Mouse (Mus musculus): ENCODE measurements around the gene Meis2. TPM values are rescaled to one million over a fixed set of nuclear protein-coding genes. Genes with fewer than 3 reads are reported as not detected.

The Meis2 gene
- total RNA-seq, 2 experiments from 2014 or later: not detected

DNA sequence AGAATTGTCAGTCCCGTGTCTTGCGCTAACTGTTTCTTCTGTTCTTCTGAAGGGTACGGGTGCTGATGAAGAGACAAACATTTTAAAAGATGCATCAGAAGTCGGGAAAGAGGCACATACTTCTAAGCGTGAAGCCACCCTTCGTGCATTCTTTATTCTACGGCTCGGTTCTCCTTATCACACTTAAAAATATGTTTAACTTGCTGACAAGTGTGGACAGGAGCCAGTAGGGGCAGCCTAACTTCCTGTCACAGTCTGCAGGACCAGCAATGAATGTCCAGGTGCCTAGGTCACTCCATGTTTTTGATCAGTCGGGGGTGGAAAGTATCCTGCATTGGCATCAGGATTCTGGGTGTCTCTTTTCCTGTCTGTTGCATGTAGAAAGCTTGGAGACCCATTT, 144.0 kb downstream of the Meis2 start:
- no peak for ATAC-seq (replicated peaks; ENCODE audit: low FRiP score, poor library complexity, severe bottlenecking)

DNA sequence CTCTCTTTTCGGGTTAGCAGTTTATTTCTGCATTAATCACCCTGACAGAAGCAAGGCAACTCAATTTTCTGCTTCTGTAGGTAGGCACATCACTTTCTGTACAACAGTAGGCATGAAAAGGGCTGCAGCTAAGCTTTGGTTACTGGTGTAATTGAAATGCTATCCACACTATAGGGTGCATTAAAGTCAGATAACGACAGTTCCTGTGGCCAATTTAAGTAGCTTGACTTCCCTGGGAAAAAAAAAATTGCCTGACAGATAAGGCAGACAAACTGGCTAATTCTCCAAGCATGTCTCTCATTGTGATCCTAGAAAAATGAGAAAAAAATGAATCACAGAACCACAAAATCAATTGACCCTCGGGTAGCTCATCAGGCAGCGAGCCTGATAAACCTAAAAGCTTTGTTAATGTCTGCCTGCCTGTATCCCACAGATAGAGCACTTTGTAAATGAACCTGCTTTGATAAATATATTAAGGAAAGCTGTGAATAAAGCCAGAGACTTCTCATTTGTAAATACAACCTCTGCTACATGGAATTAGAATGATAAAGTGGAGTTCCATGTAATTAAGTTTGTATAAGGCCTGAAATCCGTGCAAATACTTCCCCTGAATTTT, 145.2 kb downstream of the Meis2 start:
- ATAC-seq (replicated peaks; ENCODE audit: low FRiP score, poor library complexity, severe bottlenecking): no peak

GRCm38 (mm10) chr2:115919141-115920071, 146.2 kb downstream of the Meis2 start:
- no peak for ATAC-seq (replicated peaks; ENCODE audit: low FRiP score, poor library complexity, severe bottlenecking)

- ATAC-seq (replicated peaks; ENCODE audit: low FRiP score, poor library complexity, severe bottlenecking): no peak
Observed at GRCm38 (mm10) chr2:115918561-115918960, 147.1 kb downstream of the Meis2 start.

GRCm38 (mm10) chr2:115914539-115914938, 151.1 kb downstream of the Meis2 start:
- ATAC-seq (replicated peaks; ENCODE audit: low FRiP score, poor library complexity, severe bottlenecking): no peak

- ATAC-seq (replicated peaks; ENCODE audit: low FRiP score, poor library complexity, severe bottlenecking): no peak
Observed at GRCm38 (mm10) chr2:115912948-115913529, 152.6 kb downstream of the Meis2 start.

DNA sequence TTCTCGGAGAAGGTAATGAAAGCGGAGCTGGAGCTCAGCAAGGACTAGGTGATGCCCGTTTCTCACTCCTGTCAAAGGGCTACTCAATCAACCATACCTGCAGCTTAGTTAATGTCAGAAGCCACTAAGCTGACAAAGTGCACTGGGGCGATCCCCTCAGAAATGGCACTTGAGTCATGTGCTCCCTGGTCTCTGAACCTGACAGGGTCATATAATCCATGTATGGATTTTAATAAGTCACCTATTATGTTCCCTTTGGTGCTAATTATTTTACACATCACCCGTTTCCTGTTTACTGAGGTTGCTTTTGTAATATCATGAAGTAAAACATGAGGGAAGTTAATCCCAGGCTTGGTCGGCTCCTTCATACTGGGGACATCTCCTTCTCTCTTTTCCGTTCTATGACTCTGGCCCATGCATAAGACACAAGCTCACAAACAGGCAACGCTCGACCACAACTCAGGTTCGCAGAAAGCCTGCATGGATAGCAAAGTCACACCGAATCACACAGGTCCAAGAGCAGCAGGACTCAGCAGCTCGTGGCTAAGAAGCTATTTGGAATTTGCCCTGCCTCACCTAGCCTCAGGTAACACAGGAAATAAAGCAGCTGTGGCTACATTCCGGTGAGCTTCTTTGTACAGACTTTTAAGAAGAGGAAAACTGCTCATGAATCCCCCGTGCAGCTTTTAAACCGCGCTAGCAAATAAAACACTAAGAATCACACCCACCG, 153.6 kb downstream of the Meis2 start:
- ATAC-seq (replicated peaks; ENCODE audit: low FRiP score, poor library complexity, severe bottlenecking): no peak

DNA sequence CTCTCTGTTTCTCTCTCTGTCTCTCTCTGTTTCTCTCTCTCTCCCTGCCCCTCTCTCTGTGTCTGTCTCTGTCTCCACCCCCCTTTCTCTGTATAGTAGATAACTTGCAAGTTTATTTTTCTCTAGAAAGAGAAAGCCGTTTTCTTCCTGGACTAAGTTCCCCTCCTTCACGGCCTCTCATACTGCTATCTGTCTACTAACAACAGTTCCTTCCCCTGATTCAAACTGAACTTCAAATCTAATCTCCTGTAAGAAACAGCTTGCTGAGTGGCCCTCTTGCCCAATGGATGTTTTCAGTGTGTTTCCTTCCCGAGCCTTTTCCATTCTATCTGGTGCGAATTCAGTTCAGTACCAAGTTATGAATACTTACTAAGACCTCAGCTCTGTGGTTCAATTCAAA, 155.4 kb downstream of the Meis2 start:
- no peak for ATAC-seq (replicated peaks; ENCODE audit: low FRiP score, poor library complexity, severe bottlenecking)

DNA sequence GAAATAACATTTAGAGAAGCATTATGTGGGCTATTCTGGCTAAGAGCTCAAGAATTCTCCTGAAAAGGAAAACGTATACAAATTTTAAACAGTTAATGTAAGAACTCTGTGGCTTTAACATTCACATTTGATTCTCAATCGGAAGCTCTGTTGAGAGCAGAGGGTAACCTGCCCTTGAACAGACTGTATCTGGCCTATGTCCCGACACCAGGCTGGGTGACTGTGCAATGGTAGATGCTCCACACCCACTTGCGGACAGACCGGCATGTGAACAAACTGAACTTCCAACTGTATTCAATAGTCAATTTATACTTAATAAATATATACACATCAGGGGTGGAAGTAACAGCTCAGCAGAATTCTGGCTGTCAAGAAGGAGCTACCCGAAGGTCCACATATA, 164.6 kb downstream of the Meis2 start:
- ATAC-seq (replicated peaks; ENCODE audit: low FRiP score, poor library complexity, severe bottlenecking): no peak

GRCm38 (mm10) chr2:115897559-115897958, 168.1 kb downstream of the Meis2 start:
- no peak for ATAC-seq (replicated peaks; ENCODE audit: low FRiP score, poor library complexity, severe bottlenecking)

GRCm38 (mm10) chr2:115897001-115897400, 168.6 kb downstream of the Meis2 start:
- no peak for ATAC-seq (replicated peaks; ENCODE audit: low FRiP score, poor library complexity, severe bottlenecking)

GRCm38 (mm10) chr2:115895717-115896116, 169.9 kb downstream of the Meis2 start:
- no peak for ATAC-seq (replicated peaks; ENCODE audit: low FRiP score, poor library complexity, severe bottlenecking)

DNA sequence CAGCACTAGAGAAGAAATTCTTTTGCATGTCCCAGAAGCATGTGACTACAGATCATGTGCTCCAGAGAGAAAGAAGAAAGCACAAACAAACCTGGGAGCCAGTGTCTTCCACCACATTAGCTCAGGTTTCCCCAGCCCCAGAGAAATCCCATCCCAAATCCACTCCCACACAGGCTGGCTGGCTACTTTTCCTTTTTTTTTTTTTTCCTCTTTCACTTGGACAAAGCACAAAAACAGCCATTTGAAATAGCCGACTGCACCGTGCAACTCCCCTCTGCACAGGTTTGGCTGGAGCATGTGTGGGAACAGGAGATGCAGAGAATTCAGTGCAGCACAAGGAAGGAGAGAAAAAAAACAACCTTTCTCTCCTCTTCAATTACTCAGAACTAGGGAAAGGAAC, 170.4 kb downstream of the Meis2 start:
- no peak for ATAC-seq (replicated peaks; ENCODE audit: low FRiP score, poor library complexity, severe bottlenecking)

- ATAC-seq (replicated peaks; ENCODE audit: low FRiP score, poor library complexity, severe bottlenecking): no peak
Observed at GRCm38 (mm10) chr2:115893113-115893512, 172.5 kb downstream of the Meis2 start.

DNA sequence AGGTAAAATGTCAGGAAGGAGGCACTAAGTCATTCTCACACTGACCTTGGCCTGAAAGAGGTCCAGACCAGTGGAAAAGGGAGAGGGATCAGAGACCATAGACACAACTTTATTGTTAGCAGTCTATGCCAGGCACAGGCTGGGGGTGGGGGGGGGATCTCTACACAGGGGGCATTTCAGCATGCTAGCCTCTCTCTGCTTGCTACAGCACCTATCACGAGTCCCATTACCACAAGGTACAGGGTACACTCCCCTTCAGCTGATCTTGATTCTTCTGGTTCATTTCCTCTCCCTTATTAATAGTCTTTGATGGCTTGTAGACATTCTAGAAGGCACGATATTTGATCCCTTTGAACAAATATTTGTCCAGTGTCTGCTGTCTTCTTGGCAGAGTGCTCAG, 174.9 kb downstream of the Meis2 start:
- no peak for ATAC-seq (replicated peaks; ENCODE audit: low FRiP score, poor library complexity, severe bottlenecking)

DNA sequence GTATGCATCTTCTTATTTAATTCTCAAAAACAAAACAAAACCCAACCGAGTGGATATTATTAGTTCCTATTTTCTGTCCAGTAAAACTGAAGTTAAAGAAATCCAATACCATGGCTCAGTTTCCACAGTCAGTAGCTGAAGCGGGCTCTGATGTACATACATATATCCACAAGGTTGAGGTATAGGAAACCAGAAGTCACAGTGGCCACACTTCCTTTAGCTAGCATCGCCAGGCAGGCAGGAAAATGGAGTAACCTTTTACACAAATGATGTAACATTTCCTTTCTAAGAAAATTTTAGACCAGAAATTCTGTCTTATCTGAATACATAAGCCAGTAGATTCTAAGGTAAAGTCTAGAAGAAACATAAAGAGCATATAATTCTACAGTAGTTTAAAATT, 175.6 kb downstream of the Meis2 start:
- no peak for ATAC-seq (replicated peaks; ENCODE audit: low FRiP score, poor library complexity, severe bottlenecking)

- no peak for ATAC-seq (replicated peaks; ENCODE audit: low FRiP score, poor library complexity, severe bottlenecking)
Observed at GRCm38 (mm10) chr2:115889212-115889611, 176.4 kb downstream of the Meis2 start.

DNA sequence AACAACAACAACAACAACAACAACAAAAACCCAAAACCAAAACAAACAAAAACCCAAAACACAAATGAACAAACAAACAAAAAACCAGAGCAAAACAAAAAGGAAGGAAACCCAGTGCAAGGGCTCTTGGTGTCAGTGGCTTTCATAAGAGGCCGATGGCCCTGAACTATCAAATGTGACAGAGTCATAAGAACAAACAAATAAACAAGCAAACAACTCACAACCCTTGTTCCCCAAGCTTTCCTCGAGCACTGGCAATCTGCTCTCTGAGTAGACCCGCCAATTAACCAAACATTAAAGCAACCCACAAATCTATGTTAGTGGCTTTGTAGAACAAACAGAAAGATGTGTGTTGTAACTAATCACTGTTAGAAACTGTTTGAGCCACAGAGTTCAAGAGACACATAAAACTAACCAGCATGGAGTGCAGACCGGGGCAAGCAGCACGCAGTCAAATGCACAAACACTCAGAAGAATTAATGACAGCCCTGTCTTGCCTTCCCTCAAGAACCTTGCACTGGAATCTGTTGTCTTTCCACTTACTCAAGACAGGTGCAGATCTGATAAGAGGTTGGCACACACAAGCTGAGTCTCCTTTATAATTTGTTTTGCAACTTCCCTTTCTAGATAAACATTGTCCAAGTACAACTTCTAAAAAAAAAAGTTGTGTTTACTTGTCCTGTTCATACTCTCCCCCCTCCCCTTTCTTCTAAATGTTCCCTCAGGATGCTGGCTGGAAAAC, 177.1 kb downstream of the Meis2 start:
- ATAC-seq (replicated peaks; ENCODE audit: low FRiP score, poor library complexity, severe bottlenecking): no peak

- no peak for ATAC-seq (replicated peaks; ENCODE audit: low FRiP score, poor library complexity, severe bottlenecking)
Observed at GRCm38 (mm10) chr2:115887631-115888030, 178.0 kb downstream of the Meis2 start.

DNA sequence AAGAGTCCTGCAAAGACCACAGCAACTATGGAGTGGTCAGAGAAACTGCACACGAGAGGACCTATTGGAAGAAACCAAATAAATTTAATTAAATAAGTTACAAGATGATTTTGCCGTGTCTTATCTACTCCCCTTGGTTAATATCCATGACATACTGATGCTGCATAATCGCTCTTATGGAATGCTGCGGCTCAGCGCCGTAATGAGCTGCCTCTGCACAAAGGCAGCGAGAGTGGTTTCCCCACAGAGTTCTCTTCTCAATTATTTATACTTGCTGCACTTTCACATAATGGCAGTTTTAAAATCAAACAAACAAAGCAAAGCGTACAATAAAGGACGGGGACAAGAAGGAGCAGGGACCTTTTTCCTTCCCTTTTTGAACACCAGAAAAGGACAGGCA, 181.5 kb downstream of the Meis2 start:
- no peak for ATAC-seq (replicated peaks; ENCODE audit: low FRiP score, poor library complexity, severe bottlenecking)
